Mouse (Mus musculus): Measurements from ENCODE around the gene Rwdd3.

DNA sequence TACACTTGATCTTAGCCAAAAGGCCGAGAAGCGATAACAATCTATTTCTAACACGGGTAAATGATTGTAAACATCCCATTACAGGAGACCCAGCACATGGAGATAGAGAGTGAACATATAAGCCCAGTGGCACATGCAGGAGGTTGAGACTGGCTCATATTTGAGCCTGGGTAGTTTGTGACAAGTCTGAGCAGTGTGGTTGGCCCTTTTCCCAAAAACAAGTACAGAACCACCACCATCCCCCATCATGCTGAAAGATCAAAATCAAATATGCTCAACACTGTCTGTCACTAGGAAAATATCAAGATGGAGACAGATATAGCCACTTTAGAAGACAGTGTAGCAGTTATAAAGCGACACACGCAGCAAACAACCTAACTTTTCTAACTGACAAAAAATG, 37.5 kb upstream of the Rwdd3 start:
- TF ChIP-seq POLR2A (IDR thresholded peaks at IDR 0.05; ENCODE audit: low read depth, low read length) (no peak), CTCF (IDR thresholded peaks at IDR 0.05; ENCODE audit: extremely low read depth, insufficient read depth, insufficient read length, insufficient replicate concordance) (no peak)

All from spleen, adult 2 months (tissue).